Mouse (Mus musculus): ENCODE measurements at regions not wholly inside any gene's neighbourhood (a gene's known extent, or its start where the extent isn't known, plus 50 kb on each side); places are given as distances from the start of the nearest gene placed in this dataset.
A peak's percentile ranks its signal among the peaks of the same experiment; 100 is the strongest.

- Histone ChIP-seq H3K4me2 (no peak overlapping the region), H3K9ac (no peak overlapping the region), H3K27me3 (replicated peaks) (no peaks in the 10 kb centered on the region), H3K4me3 (no peak overlapping the region), H3K4me1 (no peaks in the 10 kb centered on the region), H3K27ac (no peak overlapping the region), H3K9me3 (replicated peaks) (no peaks in the 10 kb centered on the region), H3K36me3 (no peaks in the 10 kb centered on the region)
- no peak for ATAC-seq
- WGBS (ENCODE audit: insufficient replicate concordance), result 66% methylated on average over 2 of the region's 2 CpGs
Observed at GRCm38 (mm10) chr13:83175086-83175485, 328.7 kb upstream of the Mef2c start.

- no peak overlapping the region for H3K9ac ChIP-seq
- WGBS (ENCODE audit: insufficient replicate concordance), result 73% methylated on average over 3 of the region's 3 CpGs
- no peak overlapping the region for H3K4me2 ChIP-seq
- H3K27me3 ChIP-seq (replicated peaks), result no peaks in the 10 kb centered on the region
- no peak overlapping the region for H3K4me3 ChIP-seq
- no peak overlapping the region for H3K27ac ChIP-seq
- H3K9me3 ChIP-seq (replicated peaks), result no peaks in the 10 kb centered on the region
- H3K4me1 ChIP-seq, result no peaks in the 10 kb centered on the region
- no peaks in the 10 kb centered on the region for H3K36me3 ChIP-seq
- no peak for ATAC-seq
Observed at GRCm38 (mm10) chr13:83201931-83202671, 301.7 kb upstream of the Mef2c start.

DNA sequence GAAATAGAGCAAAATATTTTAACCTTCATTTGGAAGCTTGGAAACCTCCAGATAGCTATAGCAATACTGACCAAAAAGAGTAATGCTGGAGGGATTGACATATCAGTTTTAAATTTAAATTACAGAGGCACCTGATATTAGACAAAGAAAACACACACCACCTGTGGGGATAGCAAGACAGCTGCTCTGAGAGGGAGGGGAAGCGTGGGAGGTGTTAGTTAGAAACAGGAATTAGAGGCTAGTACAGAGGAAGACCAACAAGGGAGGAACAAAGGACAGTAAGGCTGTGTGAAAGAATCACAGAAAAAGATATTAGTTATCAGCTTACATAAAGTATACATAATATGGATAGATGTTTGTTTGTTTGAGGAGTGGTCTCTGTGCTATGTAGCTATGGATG, 297.2 kb upstream of the Mef2c start:
- no peak for ATAC-seq
- no peak overlapping the region for H3K27ac ChIP-seq
- H3K4me2 ChIP-seq, result no peak overlapping the region
- H3K4me3 ChIP-seq, result no peak overlapping the region
- no peaks in the 10 kb centered on the region for H3K36me3 ChIP-seq
- WGBS (ENCODE audit: insufficient replicate concordance), result 84% methylated on average over 1 of the region's 1 CpGs
- H3K9me3 ChIP-seq (replicated peaks), result no peaks in the 10 kb centered on the region
- no peaks in the 10 kb centered on the region for H3K27me3 ChIP-seq (replicated peaks)
- H3K9ac ChIP-seq, result no peak overlapping the region
- no peaks in the 10 kb centered on the region; the same call in 1 of the 2 replicates for H3K4me1 ChIP-seq

DNA sequence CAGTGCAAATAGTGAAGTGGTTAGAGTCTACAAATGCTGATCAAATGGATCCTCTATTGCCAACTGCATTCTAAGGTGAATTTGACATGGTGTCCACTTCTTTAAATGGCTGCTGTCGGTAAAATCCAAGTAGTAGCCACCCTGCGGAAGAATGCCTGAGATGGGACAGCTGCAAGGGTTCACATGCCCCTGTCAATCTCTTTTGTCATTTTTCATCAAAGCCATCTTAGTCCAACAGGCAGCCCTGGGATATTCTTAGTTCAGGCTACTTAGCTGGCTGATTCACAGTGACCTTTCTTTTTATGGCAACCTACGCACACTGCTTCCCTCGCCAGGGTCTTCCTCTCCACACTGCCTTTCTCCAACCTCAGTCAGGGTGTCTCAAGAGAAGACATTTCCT, 296.3 kb upstream of the Mef2c start:
- no peak overlapping the region for H3K4me3 ChIP-seq
- no peak for ATAC-seq
- H3K36me3 ChIP-seq, result no peaks in the 10 kb centered on the region
- WGBS (ENCODE audit: insufficient replicate concordance), result 83% methylated on average over 4 of the region's 4 CpGs
- H3K27me3 ChIP-seq (replicated peaks), result no peaks in the 10 kb centered on the region
- H3K4me2 ChIP-seq, result no peak overlapping the region
- no peaks in the 10 kb centered on the region for H3K9me3 ChIP-seq (replicated peaks)
- no peaks in the 10 kb centered on the region; the same call in 1 of the 2 replicates for H3K4me1 ChIP-seq
- H3K27ac ChIP-seq, result no peak overlapping the region
- no peak overlapping the region for H3K9ac ChIP-seq

DNA sequence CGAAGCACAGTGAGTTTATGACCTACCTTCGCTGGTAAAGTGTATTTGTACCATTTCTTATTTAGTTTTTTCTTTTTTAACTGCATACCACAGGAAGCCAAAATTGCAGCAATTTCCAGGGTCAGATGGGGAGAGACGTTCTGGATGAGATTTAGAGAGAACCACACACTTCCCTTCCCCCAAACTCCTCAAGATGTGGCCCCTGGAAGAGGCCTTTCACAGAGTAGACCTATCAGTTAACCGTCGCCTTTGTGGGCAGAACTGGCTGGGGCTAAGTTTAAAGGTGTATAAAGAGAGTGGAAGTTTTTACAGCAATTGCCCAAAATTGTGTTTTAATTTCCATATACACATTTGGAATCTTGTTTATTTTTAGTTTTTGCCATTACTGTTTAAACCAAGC, 295.7 kb upstream of the Mef2c start:
- Histone ChIP-seq H3K36me3 (no peaks in the 10 kb centered on the region), H3K9me3 (replicated peaks) (no peaks in the 10 kb centered on the region), H3K9ac (no peak overlapping the region), H3K4me2 (no peak overlapping the region), H3K4me3 (no peak overlapping the region), H3K27me3 (replicated peaks) (no peaks in the 10 kb centered on the region), H3K27ac (no peak overlapping the region), H3K4me1 (no peaks in the 10 kb centered on the region; the same call in 1 of the 2 replicates)
- no peak for ATAC-seq
- 41% methylated on average over 5 of the region's 5 CpGs for WGBS (ENCODE audit: insufficient replicate concordance)

DNA sequence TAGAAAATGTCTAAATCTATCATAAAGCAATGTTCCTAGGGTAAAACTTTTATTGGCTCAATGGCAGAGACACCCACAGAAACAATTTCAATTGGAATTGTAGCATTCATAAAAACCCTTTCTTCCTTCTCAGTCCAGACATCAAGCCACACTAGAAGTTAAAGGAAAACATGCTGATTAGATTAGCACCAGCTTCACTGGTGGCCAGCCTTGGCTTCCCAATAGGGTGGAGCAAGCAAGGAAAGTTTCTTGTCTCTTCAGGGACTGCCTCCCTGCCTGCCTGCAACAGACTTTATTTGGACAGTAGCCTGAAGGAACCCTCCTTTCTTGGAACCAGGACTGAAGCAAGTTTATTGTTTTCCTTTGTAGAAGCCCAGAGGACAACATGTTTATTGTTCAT, 289.0 kb upstream of the Mef2c start:
- ATAC-seq, result no peak

GRCm38 (mm10) chr13:83216454-83216853, 287.4 kb upstream of the Mef2c start:
- H3K36me3 ChIP-seq, result no peaks in the 10 kb centered on the region
- H3K27me3 ChIP-seq (replicated peaks), result no peaks in the 10 kb centered on the region
- H3K4me1 ChIP-seq, result peaks cover 5% of the 10 kb centered on the region
- WGBS (ENCODE audit: insufficient replicate concordance), result 80% methylated on average over 3 of the region's 3 CpGs
- no peak for ATAC-seq
- no peak overlapping the region for H3K27ac ChIP-seq
- no peaks in the 10 kb centered on the region for H3K9me3 ChIP-seq (replicated peaks)
- H3K9ac ChIP-seq, result no peak overlapping the region
- no peak overlapping the region for H3K4me2 ChIP-seq
- no peak overlapping the region for H3K4me3 ChIP-seq

More for the DNA sequence above, 289.0 kb upstream of the Mef2c start:
- no peaks in the 10 kb centered on the region for H3K9me3 ChIP-seq (replicated peaks)
- H3K27ac ChIP-seq, result no peak overlapping the region
- no peaks in the 10 kb centered on the region for H3K27me3 ChIP-seq (replicated peaks)
- no peak overlapping the region for H3K4me3 ChIP-seq
- peaks cover 5% of the 10 kb centered on the region for H3K4me1 ChIP-seq
- no peaks in the 10 kb centered on the region for H3K36me3 ChIP-seq
- no peak overlapping the region for H3K4me2 ChIP-seq
- H3K9ac ChIP-seq, result no peak overlapping the region

DNA sequence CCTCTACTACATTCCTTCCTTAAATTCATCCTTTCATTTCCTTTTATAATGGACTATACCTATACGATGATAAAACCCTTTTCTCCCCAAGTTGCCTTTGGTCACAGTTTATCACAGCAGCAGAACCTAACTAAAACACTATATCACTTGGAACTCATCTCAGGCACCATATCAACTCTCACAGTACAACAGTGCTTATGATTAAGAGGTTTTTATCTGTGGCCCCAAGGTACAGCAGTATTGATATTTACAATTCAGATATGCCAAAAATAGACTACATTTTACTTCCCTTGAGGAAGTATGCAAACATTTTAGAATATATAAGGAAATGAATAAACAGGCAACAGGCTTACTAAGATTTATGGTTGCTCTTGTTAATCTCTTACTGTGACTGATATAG, 251.4 kb upstream of the Mef2c start:
- no peak overlapping the region for H3K9ac ChIP-seq
- peaks cover 8% of the 10 kb centered on the region; the same call in 1 of the 2 replicates for H3K4me1 ChIP-seq
- H3K4me3 ChIP-seq, result no peak overlapping the region
- no peaks in the 10 kb centered on the region for H3K9me3 ChIP-seq (replicated peaks)
- no peak overlapping the region for H3K27ac ChIP-seq
- no peaks in the 10 kb centered on the region for H3K27me3 ChIP-seq (replicated peaks)
- 45% methylated on average over 1 of the region's 1 CpGs for WGBS (ENCODE audit: insufficient replicate concordance)
- peak; percentile 81 for ATAC-seq
- H3K36me3 ChIP-seq, result no peaks in the 10 kb centered on the region
- no peak overlapping the region for H3K4me2 ChIP-seq

- ATAC-seq, result no peak
- no peaks in the 10 kb centered on the region for H3K9me3 ChIP-seq (replicated peaks)
- WGBS (ENCODE audit: insufficient replicate concordance), result 92% methylated on average over 1 of the region's 1 CpGs
- no peak overlapping the region for H3K4me3 ChIP-seq
- no peaks in the 10 kb centered on the region for H3K36me3 ChIP-seq
- no peaks in the 10 kb centered on the region for H3K27me3 ChIP-seq (replicated peaks)
- H3K4me2 ChIP-seq, result no peak overlapping the region
- no peak overlapping the region for H3K27ac ChIP-seq
- H3K4me1 ChIP-seq, result no peaks in the 10 kb centered on the region; the same call in 1 of the 2 replicates
- H3K9ac ChIP-seq, result no peak overlapping the region
Observed at GRCm38 (mm10) chr13:83266591-83266990, 237.2 kb upstream of the Mef2c start.

GRCm38 (mm10) chr13:83268663-83269062, 235.2 kb upstream of the Mef2c start:
- Histone ChIP-seq H3K4me2 (peak overlapping the region; percentile 0; the same call in 1 of the 2 replicates), H3K36me3 (no peaks in the 10 kb centered on the region), H3K4me3 (no peak overlapping the region), H3K9me3 (replicated peaks) (no peaks in the 10 kb centered on the region), H3K4me1 (no peaks in the 10 kb centered on the region; the same call in 1 of the 2 replicates), H3K9ac (no peak overlapping the region), H3K27me3 (replicated peaks) (no peaks in the 10 kb centered on the region), H3K27ac (no peak overlapping the region)
- no peak for ATAC-seq
- WGBS (ENCODE audit: insufficient replicate concordance), result 38% methylated on average over 3 of the region's 3 CpGs

DNA sequence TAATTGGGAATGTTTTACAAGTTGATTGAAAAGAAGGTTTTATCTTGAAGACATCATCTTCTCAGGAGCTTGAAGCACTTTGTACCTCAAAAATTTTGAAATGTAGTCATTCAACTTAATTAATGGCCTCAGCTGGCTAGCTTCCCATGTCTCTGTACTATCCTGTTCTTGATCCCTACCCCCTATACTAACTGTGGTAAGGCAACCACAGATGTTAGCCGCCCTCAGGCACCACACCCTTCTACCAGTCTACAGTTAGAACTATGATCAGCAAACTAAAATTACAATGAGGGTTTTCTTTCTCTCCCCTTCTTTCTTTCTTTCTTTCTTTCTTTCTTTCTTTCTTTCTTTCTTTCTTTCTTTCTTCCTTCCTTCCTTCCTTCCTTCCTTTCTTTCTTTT, 225.1 kb upstream of the Mef2c start:
- WGBS (ENCODE audit: insufficient replicate concordance), result 36% methylated on average over 1 of the region's 1 CpGs
- peak; percentile 85 for ATAC-seq

GRCm38 (mm10) chr13:83307696-83308095, 196.1 kb upstream of the Mef2c start:
- no peaks in the 10 kb centered on the region for H3K36me3 ChIP-seq
- no peak overlapping the region for H3K4me3 ChIP-seq
- no peaks in the 10 kb centered on the region for H3K4me1 ChIP-seq
- no peaks in the 10 kb centered on the region for H3K9me3 ChIP-seq (replicated peaks)
- ATAC-seq, result no peak
- 75% methylated on average over 3 of the region's 3 CpGs for WGBS (ENCODE audit: insufficient replicate concordance)
- H3K27me3 ChIP-seq (replicated peaks), result no peaks in the 10 kb centered on the region
- H3K9ac ChIP-seq, result no peak overlapping the region
- H3K4me2 ChIP-seq, result no peak overlapping the region
- H3K27ac ChIP-seq, result no peak overlapping the region

More for the DNA sequence above, 225.1 kb upstream of the Mef2c start:
- Histone ChIP-seq H3K27me3 (replicated peaks) (no peaks in the 10 kb centered on the region), H3K27ac (no peak overlapping the region), H3K4me3 (no peak overlapping the region), H3K4me1 (no peaks in the 10 kb centered on the region), H3K9me3 (replicated peaks) (no peaks in the 10 kb centered on the region), H3K4me2 (no peak overlapping the region), H3K9ac (no peak overlapping the region), H3K36me3 (no peaks in the 10 kb centered on the region)

GRCm38 (mm10) chr13:83328488-83328887, 175.3 kb upstream of the Mef2c start:
- H3K36me3 ChIP-seq, result no peaks in the 10 kb centered on the region
- H3K27me3 ChIP-seq (replicated peaks), result no peaks in the 10 kb centered on the region
- H3K27ac ChIP-seq, result no peak overlapping the region
- no peak overlapping the region for H3K4me2 ChIP-seq
- H3K9ac ChIP-seq, result no peak overlapping the region
- H3K4me1 ChIP-seq, result peaks cover 12% of the 10 kb centered on the region
- no peaks in the 10 kb centered on the region for H3K9me3 ChIP-seq (replicated peaks)
- H3K4me3 ChIP-seq, result no peak overlapping the region
- 75% methylated on average over 4 of the region's 4 CpGs for WGBS (ENCODE audit: insufficient replicate concordance)
- no peak for ATAC-seq

All from liver, embryonic 12.5 days (tissue).